Mouse (Mus musculus) E14TG2a.4 (cell line): Measurements from ENCODE around the gene Tacc2.

Experiments
- H3K27me3 ChIP-seq: 2 replicates; pipeline ENCODE4 v1.6.1; 2014; ENCODE audit warnings: low read length, control low read depth; ENCODE audit not compliant: insufficient read depth
- H3K36me3 ChIP-seq: 2 replicates; pipeline ENCODE4 v1.6.1; 2014; ENCODE audit warnings: low read length, control low read depth; ENCODE audit not compliant: insufficient read depth
- H3K4me1 ChIP-seq: replicated peaks from 2 replicates; pipeline ENCODE4 v1.6.1; 2014; ENCODE audit warnings: low read depth, low read length, control low read depth
- H3K4me3 ChIP-seq: replicated peaks from 2 replicates; pipeline ENCODE4 v1.5.1; 2014; ENCODE audit warnings: mild to moderate bottlenecking, low read length
- H3K9me3 ChIP-seq: 2 replicates; pipeline ENCODE4 v1.6.1; 2014; ENCODE audit warnings: low read length, control low read depth
- CTCF ChIP-seq: conservative IDR thresholded peaks from 2 replicates; pipeline ENCODE4 v1.5.1; 2014; ENCODE audit warnings: low read length
- NANOG ChIP-seq: IDR thresholded peaks from 2 replicates; pipeline ENCODE4 v1.6.1; 2014; ENCODE audit warnings: borderline replicate concordance, low read length, mixed read lengths
- POU5F1 ChIP-seq: IDR thresholded peaks from 2 replicates; pipeline ENCODE4 v1.6.1; 2014; ENCODE audit warnings: low read length, borderline replicate concordance

Gene Tacc2

GRCm38 (mm10) chr7:130617591-130617990 lies 40.4 kb downstream of the Tacc2 start:
- Histone ChIP-seq H3K36me3 (peaks cover 14% of the 10 kb centered on the region), H3K27me3 (peaks cover 6% of the 10 kb centered on the region), H3K4me3 (no peak overlapping the region), H3K4me1 (no peaks in the 10 kb centered on the region), H3K9me3 (no peaks in the 10 kb centered on the region)
- TF ChIP-seq NANOG (no peak), POU5F1 (no peak), CTCF (no peak)

- H3K9me3 ChIP-seq = no peaks in the 10 kb centered on the region
- peaks cover 13% of the 10 kb centered on the region for H3K4me1 ChIP-seq
- H3K4me3 ChIP-seq = no peak overlapping the region
- peaks cover 31% of the 10 kb centered on the region for H3K27me3 ChIP-seq
- H3K36me3 ChIP-seq = peaks cover 47% of the 10 kb centered on the region
- TF ChIP-seq NANOG (no peak), CTCF (no peak), POU5F1 (no peak)
These were observed 43.8 kb downstream of the Tacc2 start for GRCm38 (mm10) chr7:130621068-130621467.

- peaks cover 13% of the 10 kb centered on the region for H3K4me1 ChIP-seq
- TF ChIP-seq POU5F1 (no peak), CTCF (no peak), NANOG (no peak)
- H3K4me3 ChIP-seq = no peak overlapping the region
- H3K36me3 ChIP-seq = peaks cover 53% of the 10 kb centered on the region
- no peaks in the 10 kb centered on the region for H3K9me3 ChIP-seq
- H3K27me3 ChIP-seq = peaks cover 34% of the 10 kb centered on the region
These were observed 44.7 kb downstream of the Tacc2 start for GRCm38 (mm10) chr7:130621953-130622352.

GRCm38 (mm10) chr7:130622359-130622758 lies 45.1 kb downstream of the Tacc2 start:
- H3K4me3 ChIP-seq = no peak overlapping the region
- H3K9me3 ChIP-seq = no peaks in the 10 kb centered on the region
- H3K4me1 ChIP-seq = peaks cover 13% of the 10 kb centered on the region
- H3K27me3 ChIP-seq = peaks cover 34% of the 10 kb centered on the region
- no peak for TF ChIP-seq POU5F1
- TF ChIP-seq NANOG = no peak
- TF ChIP-seq CTCF = no peak
- peaks cover 56% of the 10 kb centered on the region for H3K36me3 ChIP-seq

GRCm38 (mm10) chr7:130624299-130624698 lies 47.1 kb downstream of the Tacc2 start:
- Histone ChIP-seq H3K4me1 (peaks cover 13% of the 10 kb centered on the region), H3K27me3 (peaks cover 37% of the 10 kb centered on the region), H3K36me3 (peaks cover 59% of the 10 kb centered on the region), H3K9me3 (no peaks in the 10 kb centered on the region), H3K4me3 (no peak overlapping the region)
- no peak for TF ChIP-seq CTCF
- TF ChIP-seq POU5F1 = no peak
- no peak for TF ChIP-seq NANOG

- peaks cover 13% of the 10 kb centered on the region for H3K4me1 ChIP-seq
- no peak overlapping the region for H3K4me3 ChIP-seq
- H3K27me3 ChIP-seq = peaks cover 35% of the 10 kb centered on the region
- peaks cover 59% of the 10 kb centered on the region for H3K36me3 ChIP-seq
- TF ChIP-seq NANOG = no peak
- TF ChIP-seq CTCF = no peak
- TF ChIP-seq POU5F1 = no peak
- no peaks in the 10 kb centered on the region for H3K9me3 ChIP-seq
These were observed 48.1 kb downstream of the Tacc2 start for GRCm38 (mm10) chr7:130625361-130625760.

GRCm38 (mm10) chr7:130628601-130629000 lies 51.4 kb downstream of the Tacc2 start:
- Histone ChIP-seq H3K9me3 (no peaks in the 10 kb centered on the region), H3K27me3 (peaks cover 28% of the 10 kb centered on the region; the same call in 1 of the 2 replicates), H3K4me1 (peaks cover 31% of the 10 kb centered on the region), H3K36me3 (peaks cover 35% of the 10 kb centered on the region), H3K4me3 (no peak overlapping the region)
- TF ChIP-seq CTCF (no peak), POU5F1 (no peak), NANOG (no peak)

GRCm38 (mm10) chr7:130629999-130630398 lies 52.8 kb downstream of the Tacc2 start:
- no peaks in the 10 kb centered on the region for H3K9me3 ChIP-seq
- peaks cover 17% of the 10 kb centered on the region; the same call in 1 of the 2 replicates for H3K27me3 ChIP-seq
- no peak overlapping the region for H3K4me3 ChIP-seq
- peaks cover 22% of the 10 kb centered on the region; the same call in 1 of the 2 replicates for H3K36me3 ChIP-seq
- no peak for TF ChIP-seq CTCF
- H3K4me1 ChIP-seq = peaks cover 22% of the 10 kb centered on the region

GRCm38 (mm10) chr7:130630956-130631355 lies 53.7 kb downstream of the Tacc2 start:
- Histone ChIP-seq H3K4me1 (peaks cover 18% of the 10 kb centered on the region), H3K27me3 (peaks cover 7% of the 10 kb centered on the region; the same call in 1 of the 2 replicates), H3K36me3 (peaks cover 13% of the 10 kb centered on the region; the same call in 1 of the 2 replicates), H3K4me3 (no peak overlapping the region), H3K9me3 (no peaks in the 10 kb centered on the region)
- TF ChIP-seq CTCF = no peak
- no peak for TF ChIP-seq NANOG
- no peak for TF ChIP-seq POU5F1
